Mouse (Mus musculus): ENCODE data around the gene Pou5f1. TPM values are rescaled to one million over a fixed set of nuclear protein-coding genes. Genes with fewer than 3 reads are reported as not detected.
"Not testable (repeated sequence)": the region's sequence is repeated elsewhere in the genome, so short reads cannot be mapped to it uniquely, and the experiment has no call there.

Pou5f1 gene
- 0.37 TPM in 1 of 2 replicates, not detected in the other for polyA plus RNA-seq (2015; fragmentation: Nextera tagmentation; extraction: Ambion mirVana)

DNA sequence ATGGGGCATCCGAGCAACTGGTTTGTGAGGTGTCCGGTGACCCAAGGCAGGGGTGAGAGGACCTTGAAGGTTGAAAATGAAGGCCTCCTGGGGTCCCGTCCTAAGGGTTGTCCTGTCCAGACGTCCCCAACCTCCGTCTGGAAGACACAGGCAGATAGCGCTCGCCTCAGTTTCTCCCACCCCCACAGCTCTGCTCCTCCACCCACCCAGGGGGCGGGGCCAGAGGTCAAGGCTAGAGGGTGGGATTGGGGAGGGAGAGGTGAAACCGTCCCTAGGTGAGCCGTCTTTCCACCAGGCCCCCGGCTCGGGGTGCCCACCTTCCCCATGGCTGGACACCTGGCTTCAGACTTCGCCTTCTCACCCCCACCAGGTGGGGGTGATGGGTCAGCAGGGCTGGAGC lies at the start of gene Pou5f1:
TSS of gene Pou5f1 (plus strand) at position 243 of the 400 bp plus-strand sequence.
- H3K9ac ChIP-seq (ENCODE audit: low read depth, low read length), result no peak within 1 kb of the TSS
- no peaks in the 10 kb centered on the region for H3K36me3 ChIP-seq (ENCODE audit: control insufficient read depth, insufficient read depth, low read length)
- H3K4me1 ChIP-seq (ENCODE audit: control insufficient read depth, insufficient read depth, low read length), result no peaks in the 10 kb centered on the region
- WGBS, result 31% methylated on average over 13 of the region's 13 CpGs
- no peak within 1 kb of the TSS for H3K4me2 ChIP-seq (ENCODE audit: low read length)
- H3K9me3 ChIP-seq (replicated peaks; ENCODE audit: control insufficient read depth, low read length, poor library complexity, severe bottlenecking), result no peaks in the 10 kb centered on the region
- ATAC-seq, result no peak
- H3K4me3 ChIP-seq (ENCODE audit: low read depth, low read length), result no peak within 1 kb of the TSS
- no peak within 1 kb of the TSS for H3K27ac ChIP-seq (ENCODE audit: low read length)
- H3K27me3 ChIP-seq (ENCODE audit: control insufficient read depth, insufficient read depth, low read depth, low read length), result peaks cover 25% of the 10 kb centered on the region

DNA sequence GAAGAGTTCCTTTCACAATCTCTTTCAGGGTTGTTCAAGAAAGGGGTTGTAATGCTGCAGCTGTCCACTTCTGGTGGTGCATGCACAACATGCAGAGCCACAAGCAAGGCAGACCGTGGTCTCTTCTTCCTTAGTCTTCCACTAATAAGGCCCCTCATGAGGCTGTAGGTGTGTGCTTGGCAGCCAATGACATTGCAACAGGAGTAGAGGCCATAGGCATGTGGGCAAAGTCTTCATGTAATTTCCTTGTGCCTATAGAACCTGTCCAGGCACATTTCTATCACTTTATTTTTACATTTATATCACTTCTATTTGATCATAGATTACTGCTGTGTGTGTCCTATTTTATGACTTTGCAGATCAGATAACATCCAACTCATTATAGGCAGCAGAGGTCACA lies 47.6 kb upstream of the Pou5f1 start:
- ATAC-seq; H3K4me1 ChIP-seq (ENCODE audit: control insufficient read depth, insufficient read depth, low read length): not testable (repeated sequence)
- no CpG with 5 or more reads among the region's 1 CpGs for WGBS

DNA sequence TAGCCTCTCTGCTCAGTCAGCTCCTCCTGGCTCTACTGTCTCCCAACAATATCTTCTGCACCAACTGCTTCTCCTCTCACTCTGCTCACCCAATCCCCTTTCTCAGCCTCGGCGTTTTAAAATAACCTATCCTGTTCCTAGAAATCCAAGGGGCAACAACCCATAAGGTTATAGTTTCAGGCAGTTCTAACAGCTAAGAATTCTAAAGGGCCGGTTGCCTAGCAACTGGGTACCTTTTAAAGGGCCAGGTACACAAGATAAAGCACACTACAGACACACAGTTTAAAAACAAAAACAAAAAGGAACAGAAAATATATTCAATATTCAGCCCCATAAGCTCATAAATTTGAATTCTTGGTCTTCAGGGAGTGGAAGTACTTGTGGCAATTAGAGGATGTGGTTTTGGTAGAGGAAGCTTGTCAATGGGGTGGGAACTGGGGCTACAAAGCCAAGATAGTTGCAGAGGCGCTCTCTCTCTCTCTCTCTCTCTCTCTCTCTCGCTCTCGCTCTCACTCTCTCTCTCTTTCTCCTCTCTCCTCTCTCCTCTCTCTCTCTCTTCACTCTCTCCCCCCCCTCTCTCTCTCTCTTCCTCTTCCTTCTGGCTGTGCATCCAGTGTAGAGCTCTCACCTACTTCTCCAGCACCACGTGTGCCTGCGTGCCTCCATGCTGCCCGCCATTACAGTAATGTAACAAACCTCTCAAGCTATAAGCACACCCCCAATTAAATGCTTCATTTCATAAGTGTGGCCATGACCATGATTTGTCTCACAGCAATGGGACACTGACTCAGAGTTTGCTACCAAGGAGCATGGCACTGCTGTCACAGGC lies 45.1 kb upstream of the Pou5f1 start:
- not testable (repeated sequence) for H3K9me3 ChIP-seq (replicated peaks; ENCODE audit: control insufficient read depth, low read length, poor library complexity, severe bottlenecking); H3K9ac ChIP-seq (ENCODE audit: low read depth, low read length); H3K36me3 ChIP-seq (ENCODE audit: control insufficient read depth, insufficient read depth, low read length); H3K27me3 ChIP-seq (ENCODE audit: control insufficient read depth, insufficient read depth, low read depth, low read length); H3K4me3 ChIP-seq (ENCODE audit: low read depth, low read length); H3K4me1 ChIP-seq (ENCODE audit: control insufficient read depth, insufficient read depth, low read length); H3K27ac ChIP-seq (ENCODE audit: low read length); H3K4me2 ChIP-seq (ENCODE audit: low read length)
- peak; percentile 91 for ATAC-seq
- 71% methylated on average over 3 of the region's 9 CpGs for WGBS

More for the DNA sequence above, 47.6 kb upstream of the Pou5f1 start:
- H3K9me3 ChIP-seq (replicated peaks; ENCODE audit: control insufficient read depth, low read length, poor library complexity, severe bottlenecking); H3K9ac ChIP-seq (ENCODE audit: low read depth, low read length); H3K36me3 ChIP-seq (ENCODE audit: control insufficient read depth, insufficient read depth, low read length); H3K27ac ChIP-seq (ENCODE audit: low read length); H3K4me2 ChIP-seq (ENCODE audit: low read length); H3K27me3 ChIP-seq (ENCODE audit: control insufficient read depth, insufficient read depth, low read depth, low read length); H3K4me3 ChIP-seq (ENCODE audit: low read depth, low read length): not testable (repeated sequence)

- not testable (repeated sequence) for H3K4me2 ChIP-seq (ENCODE audit: low read length); H3K4me3 ChIP-seq (ENCODE audit: low read depth, low read length); H3K4me1 ChIP-seq (ENCODE audit: control insufficient read depth, insufficient read depth, low read length); H3K27ac ChIP-seq (ENCODE audit: low read length); ATAC-seq; H3K9me3 ChIP-seq (replicated peaks; ENCODE audit: control insufficient read depth, low read length, poor library complexity, severe bottlenecking); H3K9ac ChIP-seq (ENCODE audit: low read depth, low read length); H3K36me3 ChIP-seq (ENCODE audit: control insufficient read depth, insufficient read depth, low read length)
- 8% methylated on average over 8 of the region's 8 CpGs for WGBS
- peaks cover 17% of the 10 kb centered on the region for H3K27me3 ChIP-seq (ENCODE audit: control insufficient read depth, insufficient read depth, low read depth, low read length)
Observed at GRCm38 (mm10) chr17:35465651-35466050, 40.2 kb upstream of the Pou5f1 start.

- not testable (repeated sequence) for H3K36me3 ChIP-seq (ENCODE audit: control insufficient read depth, insufficient read depth, low read length); ATAC-seq; H3K4me3 ChIP-seq (ENCODE audit: low read depth, low read length); H3K4me2 ChIP-seq (ENCODE audit: low read length); H3K9ac ChIP-seq (ENCODE audit: low read depth, low read length); H3K9me3 ChIP-seq (replicated peaks; ENCODE audit: control insufficient read depth, low read length, poor library complexity, severe bottlenecking); H3K4me1 ChIP-seq (ENCODE audit: control insufficient read depth, insufficient read depth, low read length); H3K27ac ChIP-seq (ENCODE audit: low read length)
- H3K27me3 ChIP-seq (ENCODE audit: control insufficient read depth, insufficient read depth, low read depth, low read length), result peaks cover 19% of the 10 kb centered on the region
- WGBS, result 66% methylated on average over 3 of the region's 3 CpGs
Observed at GRCm38 (mm10) chr17:35468936-35469335, 36.9 kb upstream of the Pou5f1 start.

GRCm38 (mm10) chr17:35469842-35470751 lies 35.7 kb upstream of the Pou5f1 start, which contains the start of gene H2-Q10:
TSS of gene H2-Q10 (plus strand) at chr17:35470089.
- Histone ChIP-seq H3K27me3 (ENCODE audit: control insufficient read depth, insufficient read depth, low read depth, low read length) (peaks cover 19% of the 10 kb centered on the region), H3K9me3 (replicated peaks; ENCODE audit: control insufficient read depth, low read length, poor library complexity, severe bottlenecking) (no peaks in the 10 kb centered on the region), H3K4me2 (ENCODE audit: low read length) (peak within 1 kb of the TSS; percentile 59), H3K9ac (ENCODE audit: low read depth, low read length) (peak within 1 kb of the TSS; percentile 46; the same call in 1 of the 2 replicates), H3K27ac (ENCODE audit: low read length) (no peak within 1 kb of the TSS), H3K36me3 (ENCODE audit: control insufficient read depth, insufficient read depth, low read length) (no peaks in the 10 kb centered on the region), H3K4me1 (ENCODE audit: control insufficient read depth, insufficient read depth, low read length) (peaks cover 8% of the 10 kb centered on the region; the same call in 1 of the 2 replicates), H3K4me3 (ENCODE audit: low read depth, low read length) (peak within 1 kb of the TSS; percentile 40)
- ATAC-seq, result no peak
- WGBS, result 1% methylated on average over 73 of the region's 80 CpGs

DNA sequence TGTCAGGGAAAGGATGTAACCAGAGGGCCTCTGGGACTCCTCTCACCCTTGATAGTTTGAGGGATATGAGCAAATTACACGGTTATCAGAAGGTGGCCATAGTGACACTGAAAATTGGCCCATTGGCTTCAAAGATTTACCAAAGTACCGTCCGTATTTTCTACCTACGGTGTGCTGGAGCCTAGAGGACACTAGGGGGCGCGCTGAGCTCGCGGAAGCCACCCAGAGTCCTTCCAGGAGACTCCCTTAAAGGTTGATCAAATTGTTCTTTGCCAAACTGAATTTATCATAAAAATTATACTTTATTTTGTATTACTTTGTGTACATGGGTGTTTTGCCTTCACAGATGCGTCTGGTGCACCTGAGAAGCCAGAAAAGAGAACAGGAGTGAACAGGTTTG lies 21.8 kb upstream of the Pou5f1 start:
- no peak for ATAC-seq
- no peaks in the 10 kb centered on the region for H3K4me1 ChIP-seq (ENCODE audit: control insufficient read depth, insufficient read depth, low read length)
- 0% methylated on average over 9 of the region's 9 CpGs for WGBS

DNA sequence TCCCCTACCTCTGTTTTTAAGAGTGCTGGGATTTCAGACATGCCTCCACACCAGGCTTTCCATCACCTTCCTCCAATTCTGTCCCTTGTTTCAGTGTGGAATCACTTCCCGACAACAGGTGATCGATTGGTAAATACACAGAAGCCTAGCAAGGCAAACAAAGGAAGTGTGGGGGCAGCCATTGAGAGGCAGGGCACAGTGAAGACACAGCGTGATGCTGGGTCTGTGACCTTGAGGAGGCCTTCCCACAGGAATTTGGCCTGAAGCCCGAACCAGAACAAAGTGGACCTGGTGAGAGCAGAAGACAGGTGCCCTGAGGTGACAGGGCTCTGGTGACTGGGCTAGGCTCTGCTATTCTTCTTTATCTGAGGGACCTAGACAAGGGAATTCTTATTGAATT lies 20.1 kb upstream of the Pou5f1 start:
- Histone ChIP-seq H3K4me2 (ENCODE audit: low read length) (no peak overlapping the region), H3K9ac (ENCODE audit: low read depth, low read length) (no peak overlapping the region), H3K36me3 (ENCODE audit: control insufficient read depth, insufficient read depth, low read length) (no peaks in the 10 kb centered on the region), H3K4me3 (ENCODE audit: low read depth, low read length) (no peak overlapping the region), H3K4me1 (ENCODE audit: control insufficient read depth, insufficient read depth, low read length) (no peaks in the 10 kb centered on the region), H3K27ac (ENCODE audit: low read length) (no peak overlapping the region), H3K27me3 (ENCODE audit: control insufficient read depth, insufficient read depth, low read depth, low read length) (no peaks in the 10 kb centered on the region), H3K9me3 (replicated peaks; ENCODE audit: control insufficient read depth, low read length, poor library complexity, severe bottlenecking) (no peaks in the 10 kb centered on the region)
- no peak for ATAC-seq
- 44% methylated on average over 4 of the region's 4 CpGs for WGBS

More for the DNA sequence above, 21.8 kb upstream of the Pou5f1 start:
- H3K4me2 ChIP-seq (ENCODE audit: low read length), result no peak overlapping the region
- H3K27me3 ChIP-seq (ENCODE audit: control insufficient read depth, insufficient read depth, low read depth, low read length), result no peaks in the 10 kb centered on the region
- no peak overlapping the region for H3K4me3 ChIP-seq (ENCODE audit: low read depth, low read length)
- H3K9me3 ChIP-seq (replicated peaks; ENCODE audit: control insufficient read depth, low read length, poor library complexity, severe bottlenecking), result no peaks in the 10 kb centered on the region
- no peak overlapping the region for H3K27ac ChIP-seq (ENCODE audit: low read length)
- H3K9ac ChIP-seq (ENCODE audit: low read depth, low read length), result no peak overlapping the region
- H3K36me3 ChIP-seq (ENCODE audit: control insufficient read depth, insufficient read depth, low read length), result no peaks in the 10 kb centered on the region

Data from midbrain, embryonic 16.5 days (tissue).